Mouse (Mus musculus) MEL (cell line): Measurements from ENCODE around the gene Alppl2. TPM values are rescaled to one million over a fixed set of nuclear protein-coding genes. Genes with fewer than 3 reads are reported as not detected.
A peak's percentile ranks its signal among the peaks of the same experiment; 100 is the strongest.

Source experiments
- DNase-seq: peaks from one replicate; pipeline ENCODE4 v3.0.0; 2011; ENCODE audit warnings: low read depth, low spot score
- H3K27ac ChIP-seq: 2 replicates; pipeline ENCODE4 v1.5.1; 2012; ENCODE audit warnings: low read depth, mild to moderate bottlenecking, control low read depth, low read length, moderate library complexity; ENCODE audit not compliant: control insufficient read depth
- H3K27me3 ChIP-seq, 2 experiments: fragments of 150-350 bp in 1 of 2; sonication (generic) in 1 of 2; 2 replicates each; pipeline ENCODE4 v1.6.1; 2012; ENCODE audit warnings: low read length in 2 of 2, mild to moderate bottlenecking in 2 of 2, improper control_type of control experiment in 1 of 2, moderate library complexity in 1 of 2; ENCODE audit not compliant: insufficient read depth in 2 of 2, control insufficient read depth in 1 of 2
- H3K36me3 ChIP-seq, 2 experiments: 2 replicates each; pipeline ENCODE4 v1.6.1; 2012 to 2014; ENCODE audit warnings: low read length in 2 of 2, improper control_type of control experiment in 1 of 2, inconsistent platforms in 1 of 2, mild to moderate bottlenecking in 1 of 2; ENCODE audit not compliant: insufficient read depth in 2 of 2, control insufficient read depth in 1 of 2
- H3K4me1 ChIP-seq, 2 experiments: fragments of 150-350 bp in 1 of 2; sonication (generic) in 1 of 2; 2 replicates each; pipeline ENCODE4 v1.6.1; 2012; ENCODE audit warnings: low read length in 2 of 2, improper control_type of control experiment in 1 of 2, mild to moderate bottlenecking in 1 of 2; ENCODE audit not compliant: insufficient read depth in 2 of 2, control insufficient read depth in 1 of 2
- H3K4me3 ChIP-seq, 2 experiments: fragments of 150-350 bp in 1 of 2; sonication (generic) in 1 of 2; 2 replicates each; pipeline ENCODE4 v1.5.1; 2012; ENCODE audit warnings: low read depth in 2 of 2, low read length in 2 of 2, mild to moderate bottlenecking in 2 of 2, moderate library complexity in 2 of 2, control low read depth in 1 of 2, improper control_type of control experiment in 1 of 2; ENCODE audit not compliant: control insufficient read depth in 1 of 2, insufficient read depth in 1 of 2
- H3K79me2 ChIP-seq: 2 replicates; pipeline ENCODE4 v1.6.1; 2012; ENCODE audit warnings: mild to moderate bottlenecking, low read length, moderate library complexity; ENCODE audit not compliant: control insufficient read depth, poor library complexity, insufficient read depth
- H3K9ac ChIP-seq: 2 replicates; pipeline ENCODE4 v1.6.1; 2012; ENCODE audit warnings: low read depth, mild to moderate bottlenecking, control low read depth, low read length, moderate library complexity; ENCODE audit not compliant: control insufficient read depth, poor library complexity, severe bottlenecking
- H3K9me3 ChIP-seq: fragments of 150-350 bp; sonication (generic); replicated peaks from 2 replicates; pipeline ENCODE4 v1.6.1; 2012; ENCODE audit warnings: mild to moderate bottlenecking, low read length, improper control_type of control experiment, moderate library complexity; ENCODE audit not compliant: insufficient read depth
- BHLHE40 ChIP-seq: IDR thresholded peaks from 2 replicates; pipeline ENCODE4 v1.6.1; 2012; ENCODE audit warnings: low read depth, mild to moderate bottlenecking, inconsistent platforms, low read length, improper control_type of control experiment, borderline replicate concordance
- CHD2 ChIP-seq: IDR thresholded peaks from 2 replicates; pipeline ENCODE4 v1.6.1; 2011; ENCODE audit warnings: low read length, improper control_type of control experiment
- CTCF ChIP-seq, 3 experiments: IDR thresholded peaks in 2 of 3; conservative IDR thresholded peaks in 1 of 3; 2 replicates each; pipeline ENCODE4 v1.5.1; 2011 to 2012; ENCODE audit warnings: low read length in 3 of 3, low read depth in 2 of 3, mild to moderate bottlenecking in 2 of 3, improper control_type of control experiment in 1 of 3, inconsistent platforms in 1 of 3, mixed read lengths in 1 of 3, moderate library complexity in 1 of 3; ENCODE audit not compliant: control insufficient read depth in 1 of 3, insufficient read depth in 1 of 3, poor library complexity in 1 of 3, severe bottlenecking in 1 of 3
- E2F4 ChIP-seq: IDR thresholded peaks from 2 replicates; pipeline ENCODE4 v1.6.1; 2011; ENCODE audit warnings: low read depth, low read length, improper control_type of control experiment, borderline replicate concordance
- EP300 ChIP-seq, 2 experiments: IDR thresholded peaks; 2 replicates each; pipeline ENCODE4 v1.6.1; 2011; ENCODE audit warnings: improper control_type of control experiment in 2 of 2, low read length in 2 of 2, low read depth in 1 of 2, mild to moderate bottlenecking in 1 of 2
- ETS1 ChIP-seq: IDR thresholded peaks from 2 replicates; pipeline ENCODE4 v1.6.1; 2012; ENCODE audit warnings: low read depth, mild to moderate bottlenecking, inconsistent platforms, low read length, improper control_type of control experiment, moderate library complexity
- GATA1 ChIP-seq: IDR thresholded peaks from 2 replicates; pipeline ENCODE4 v1.6.1; 2011; ENCODE audit warnings: low read depth, low read length, improper control_type of control experiment
- JUND ChIP-seq: IDR thresholded peaks from 2 replicates; pipeline ENCODE4 v1.6.1; 2011; ENCODE audit warnings: low read depth, mild to moderate bottlenecking, improper control_type of control experiment, low read length
- MXI1 ChIP-seq: IDR thresholded peaks from 2 replicates; pipeline ENCODE4 v1.6.1; 2011; ENCODE audit warnings: mild to moderate bottlenecking, low read depth, low read length, improper control_type of control experiment
- MYB ChIP-seq: IDR thresholded peaks from 2 replicates; pipeline ENCODE4 v1.6.1; 2011; ENCODE audit warnings: mild to moderate bottlenecking, low read depth, low read length, improper control_type of control experiment
- MYC ChIP-seq: IDR thresholded peaks from 2 replicates; pipeline ENCODE4 v1.6.1; 2011; ENCODE audit warnings: low read depth, mild to moderate bottlenecking, low read length, improper control_type of control experiment, moderate library complexity
- NELFE ChIP-seq: IDR thresholded peaks from 2 replicates; pipeline ENCODE4 v1.6.1; 2011; ENCODE audit warnings: low read depth, low read length, improper control_type of control experiment
- NRF1 ChIP-seq: IDR thresholded peaks from 2 replicates; pipeline ENCODE4 v1.6.1; 2014; ENCODE audit warnings: low read depth, mild to moderate bottlenecking, inconsistent platforms, low read length, improper control_type of control experiment, moderate library complexity; ENCODE audit not compliant: poor library complexity, insufficient read depth, severe bottlenecking
- POLR2A ChIP-seq, 2 experiments: IDR thresholded peaks; 2 replicates each; pipeline ENCODE4 v1.6.1; 2011 to 2012; ENCODE audit warnings: low read length in 2 of 2, mild to moderate bottlenecking in 2 of 2, control low read depth in 1 of 2, improper control_type of control experiment in 1 of 2, low read depth in 1 of 2, moderate library complexity in 1 of 2; ENCODE audit not compliant: control insufficient read depth in 1 of 2, insufficient read depth in 1 of 2, poor library complexity in 1 of 2
- POLR2AphosphoS5 ChIP-seq: IDR thresholded peaks from 2 replicates; pipeline ENCODE4 v1.6.1; 2012; ENCODE audit warnings: low read depth, borderline replicate concordance, mild to moderate bottlenecking, inconsistent platforms, low read length, moderate library complexity, mixed read lengths
- RAD21 ChIP-seq: IDR thresholded peaks from 2 replicates; pipeline ENCODE4 v1.6.1; 2011; ENCODE audit warnings: mild to moderate bottlenecking, low read depth, low read length, improper control_type of control experiment
- RCOR1 ChIP-seq: IDR thresholded peaks from 2 replicates; pipeline ENCODE4 v1.6.1; 2012; ENCODE audit warnings: low read depth, mild to moderate bottlenecking, inconsistent platforms, low read length, improper control_type of control experiment
- SIN3A ChIP-seq: IDR thresholded peaks from 2 replicates; pipeline ENCODE4 v1.6.1; 2012; ENCODE audit warnings: low read length, improper control_type of control experiment, inconsistent platforms
- SMC3 ChIP-seq: IDR thresholded peaks from 2 replicates; pipeline ENCODE4 v1.6.1; 2011; ENCODE audit warnings: low read depth, low read length, improper control_type of control experiment
- TAL1 ChIP-seq: IDR thresholded peaks from 2 replicates; pipeline ENCODE4 v1.6.1; 2012; ENCODE audit warnings: mild to moderate bottlenecking, inconsistent platforms, low read length, moderate library complexity, mixed read lengths
- UBTF ChIP-seq: IDR thresholded peaks from 2 replicates; pipeline ENCODE4 v1.6.1; 2012; ENCODE audit warnings: low read depth, mild to moderate bottlenecking, inconsistent platforms, low read length, improper control_type of control experiment, moderate library complexity, borderline replicate concordance; ENCODE audit not compliant: insufficient read depth
- USF1 ChIP-seq: IDR thresholded peaks from 2 replicates; pipeline ENCODE4 v1.6.1; 2014; ENCODE audit warnings: low read depth, mild to moderate bottlenecking, inconsistent platforms, low read length, improper control_type of control experiment, moderate library complexity
- ZC3H11A ChIP-seq: IDR thresholded peaks from 2 replicates; pipeline ENCODE4 v1.6.1; 2012; ENCODE audit warnings: low read depth, mild to moderate bottlenecking, inconsistent platforms, low read length, improper control_type of control experiment
- ZKSCAN1 ChIP-seq: IDR thresholded peaks from 2 replicates; pipeline ENCODE4 v1.6.1; 2012; ENCODE audit warnings: low read depth, mild to moderate bottlenecking, inconsistent platforms, low read length, improper control_type of control experiment, moderate library complexity
- ZMIZ1 ChIP-seq: IDR thresholded peaks from 2 replicates; pipeline ENCODE4 v1.6.1; 2012; ENCODE audit warnings: low read depth, mild to moderate bottlenecking, inconsistent platforms, low read length, improper control_type of control experiment, moderate library complexity
- polyA plus RNA-seq, 2 experiments: library from polyadenylated mRNA; stranded (reverse) in 1 of 2; unstranded in 1 of 2; fragments of >175 nt in 1 of 2; fragments of >200 nt in 1 of 2; gene quantifications; 2 replicates each; pipeline versions ENCODE4 v1.2.1 to v1.2.4; 2012; ENCODE audit warnings: low replicate concordance in 2 of 2, low read depth in 1 of 2; ENCODE audit not compliant: insufficient read length in 2 of 2, insufficient read depth in 1 of 2, missing spikeins in 1 of 2
- total RNA-seq: library from RNA; depleted of rRNA; stranded (reverse); fragments of 300-350 nt; gene quantifications from 2 replicates; pipeline ENCODE4 v1.2.3, GENCODE M21; 2012

The Alppl2 gene
- total and polyA plus RNA-seq, 3 experiments = not detected

GRCm38 (mm10) chr1:87041814-87042438 lies 47.8 kb downstream of the Alppl2 start (continued):
- TF ChIP-seq ETS1 (no peak), POLR2AphosphoS5 (no peak), UBTF (no peak), CHD2 (no peak), SIN3A (peak; percentile 26; the same call in 1 of the 2 replicates), E2F4 (no peak), SMC3 (peak; percentile 98), TAL1 (no peak), MXI1 (no peak), CTCF (IDR thresholded peaks at IDR 0.05 in 2 of 3, conservative IDR thresholded peaks at IDR 0.05 in 1 of 3; ENCODE audit: control insufficient read depth in 1 of 3, insufficient read depth in 1 of 3, low read depth in 2 of 3, low read length in 3 of 3, poor library complexity in 1 of 3, severe bottlenecking in 1 of 3) (peak; percentile 96 to 97 (median 96)), EP300 (IDR thresholded peaks at IDR 0.05; ENCODE audit: low read depth in 1 of 2, low read length in 2 of 2) (no peak)

DNA sequence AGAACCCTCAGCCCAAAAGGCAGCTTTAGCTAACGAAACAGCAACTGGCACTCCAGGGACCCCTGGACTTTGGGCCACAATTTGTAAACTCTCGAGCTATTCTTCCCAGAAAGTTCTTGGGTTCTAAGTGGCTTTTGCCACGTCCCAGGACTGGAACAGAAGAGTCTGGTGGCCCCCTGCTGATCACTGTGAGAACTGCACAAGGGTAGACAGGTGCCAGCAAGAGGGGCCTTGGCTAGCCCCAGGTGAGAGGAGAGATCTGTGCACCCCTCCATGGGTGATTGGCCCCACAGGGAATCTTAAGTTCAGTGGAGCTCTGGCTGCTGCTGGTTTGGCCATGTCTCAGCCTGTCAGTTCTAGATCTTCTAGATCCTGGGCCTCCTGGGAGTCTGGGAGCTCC lies 48.6 kb downstream of the Alppl2 start:
- TF ChIP-seq GATA1 (no peak), SMC3 (peak; percentile 94), ZC3H11A (peak; percentile 87), SIN3A (no peak), CTCF (IDR thresholded peaks at IDR 0.05 in 2 of 3, conservative IDR thresholded peaks at IDR 0.05 in 1 of 3; ENCODE audit: control insufficient read depth in 1 of 3, insufficient read depth in 1 of 3, low read depth in 2 of 3, low read length in 3 of 3, poor library complexity in 1 of 3, severe bottlenecking in 1 of 3) (peak; percentile 68 to 82 (median 82)), RAD21 (peak; percentile 85)

DNA sequence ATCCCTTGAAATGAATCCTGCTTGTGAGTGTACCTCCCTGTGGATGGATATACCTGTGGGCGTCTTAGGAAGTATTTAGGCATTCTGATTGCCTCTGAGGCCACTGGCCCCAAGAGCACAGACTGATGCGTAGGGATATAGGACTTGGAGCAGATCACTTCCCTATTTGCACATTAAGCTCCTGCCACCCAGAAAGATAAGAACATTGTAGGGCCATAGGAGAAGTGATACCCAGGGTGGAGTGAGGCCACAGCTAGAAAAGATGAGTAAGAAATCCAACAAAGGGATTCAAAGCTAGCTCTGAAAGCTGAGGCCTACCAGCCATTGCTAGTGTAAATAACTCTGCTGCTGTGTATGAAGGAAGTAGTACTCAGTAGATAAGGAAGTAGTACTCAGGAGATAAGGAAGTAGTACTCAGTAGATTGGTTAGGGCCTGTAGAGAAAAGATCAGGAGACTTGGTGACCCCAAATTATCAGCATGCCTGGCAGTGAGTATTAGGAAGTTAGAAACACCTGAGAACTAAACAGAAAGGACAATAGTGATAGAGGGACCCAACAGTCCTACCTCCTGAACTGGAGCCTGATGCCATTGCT lies 51.2 kb downstream of the Alppl2 start:
- Histone ChIP-seq H3K4me3 (no peak overlapping the region), H3K9ac (no peak overlapping the region), H3K79me2 (no peaks in the 10 kb centered on the region), H3K9me3 (no peaks in the 10 kb centered on the region), H3K36me3 (peaks cover 0 to 10% of the 10 kb centered on the region in 2 experiments; a peak in 2 of 4 replicates), H3K27me3 (no peaks in the 10 kb centered on the region), H3K4me1 (peaks cover 0 to 19% of the 10 kb centered on the region in 2 experiments; a peak in 2 of 4 replicates), H3K27ac (peak overlapping the region; percentile 42; the same call in 1 of the 2 replicates)
- peak; percentile 78 for DNase-seq
- TF ChIP-seq RAD21 (0 out of 2 replicates have a peak, but pooled peaks have one; percentile 2), JUND (no peak), MYC (no peak), ZMIZ1 (no peak), NELFE (no peak), ZC3H11A (no peak), POLR2A (IDR thresholded peaks at IDR 0.05; ENCODE audit: control insufficient read depth in 1 of 2, insufficient read depth in 1 of 2, low read depth in 1 of 2, low read length in 2 of 2, poor library complexity in 1 of 2) (no peak), RCOR1 (no peak), BHLHE40 (no peak), MYB (no peak), ZKSCAN1 (no peak), USF1 (no peak), E2F4 (no peak), EP300 (IDR thresholded peaks at IDR 0.05; ENCODE audit: low read depth in 1 of 2, low read length in 2 of 2) (peak; percentile 66 to 68), POLR2AphosphoS5 (no peak), NRF1 (no peak), TAL1 (no peak; the same call in 1 of the 2 replicates), SMC3 (no peak; the same call in 1 of the 2 replicates), GATA1 (peak; percentile 94)

More for the DNA sequence above, 48.6 kb downstream of the Alppl2 start:
- no peak overlapping the region for H3K9ac ChIP-seq
- H3K79me2 ChIP-seq = no peaks in the 10 kb centered on the region
- H3K4me3 ChIP-seq = no peak overlapping the region
- H3K4me1 ChIP-seq = peaks cover 0 to 17% of the 10 kb centered on the region in 2 experiments; a peak in 2 of 4 replicates
- peaks cover 0 to 10% of the 10 kb centered on the region in 2 experiments; a peak in 2 of 4 replicates for H3K36me3 ChIP-seq
- peak; percentile 70 for DNase-seq
- H3K9me3 ChIP-seq = no peaks in the 10 kb centered on the region
- H3K27me3 ChIP-seq = no peaks in the 10 kb centered on the region
- no peak overlapping the region for H3K27ac ChIP-seq
